Mouse (Mus musculus) skeletal muscle tissue, adult 2 months (tissue): ENCODE results near the gene Actrt2.

Experiments
- DNase-seq: peaks from one replicate; pipeline ENCODE4 v3.0.0-alpha.2; 2012; ENCODE audit warnings: low read depth, low spot score

The Actrt2 gene

DNA sequence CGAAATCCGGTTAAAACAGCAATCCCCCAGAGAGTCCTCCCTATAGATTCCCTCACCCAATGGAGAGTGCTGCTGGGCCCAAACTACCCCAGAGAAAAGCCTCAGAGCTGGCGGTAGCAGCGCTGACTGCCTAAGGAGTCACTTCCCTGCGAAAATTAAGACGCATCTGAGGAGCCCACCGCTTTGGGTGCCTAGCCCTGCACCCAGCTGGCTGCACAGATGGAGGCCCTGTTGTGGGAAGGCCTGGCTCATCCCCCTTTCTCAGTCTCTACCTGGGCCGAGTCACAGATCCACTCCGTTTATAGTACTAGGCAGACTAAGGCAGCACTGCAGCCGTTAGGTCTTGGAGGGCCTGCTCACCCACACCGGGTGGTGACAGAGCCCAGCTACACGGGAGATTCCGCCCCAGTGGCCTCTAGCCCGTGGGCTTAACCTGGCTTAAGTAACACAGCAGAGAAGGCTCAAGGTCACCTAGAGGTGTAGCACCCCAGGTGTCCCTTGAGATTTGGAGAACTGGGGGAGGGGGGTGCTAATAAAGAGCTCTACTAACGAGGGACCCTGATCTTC, 29.3 kb downstream of the Actrt2 start:
- DNase-seq: no peak

DNA sequence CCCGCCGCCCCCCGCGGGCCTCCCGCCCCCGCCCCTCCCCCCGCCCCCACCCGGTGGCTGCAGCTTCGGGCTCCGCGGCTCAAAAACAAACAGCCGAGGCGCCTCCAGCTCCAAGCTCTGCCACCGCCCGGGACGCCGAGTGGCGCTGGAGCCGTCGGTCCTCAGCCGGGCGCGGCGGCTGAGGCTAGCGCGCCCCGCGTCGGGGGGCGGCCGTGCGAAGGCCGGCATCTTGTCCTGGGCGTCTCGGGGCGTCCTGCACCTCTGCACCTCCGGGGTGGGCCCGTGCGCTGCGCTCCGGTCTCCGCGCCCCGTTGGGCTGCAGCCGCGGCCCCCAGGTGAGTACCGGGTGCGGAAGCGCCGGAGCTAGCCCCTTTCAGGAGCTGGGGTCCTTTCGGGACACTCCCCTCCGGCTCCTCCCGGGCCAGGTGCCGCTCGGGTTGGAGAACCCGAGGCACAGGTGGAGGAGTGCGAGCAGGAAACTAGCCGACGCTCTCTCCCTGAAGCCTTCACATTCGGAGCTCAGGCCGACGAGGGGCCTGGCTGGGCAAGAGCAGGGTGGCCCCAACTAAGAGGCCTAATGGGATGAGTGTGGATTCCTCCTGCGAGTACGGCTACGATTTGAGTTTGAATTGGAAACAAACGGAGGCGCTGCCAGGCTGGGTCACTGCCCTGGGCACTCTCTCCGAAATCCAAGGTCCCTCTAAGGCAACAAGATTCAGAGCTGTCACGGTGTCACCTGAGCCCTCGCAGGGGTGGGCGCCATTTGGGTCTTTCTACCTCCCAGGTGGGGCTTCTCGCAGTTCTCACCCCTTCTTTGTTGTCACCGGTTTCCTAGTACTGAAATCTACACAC, 30.0 kb downstream of the Actrt2 start:
- no peak for DNase-seq

DNA sequence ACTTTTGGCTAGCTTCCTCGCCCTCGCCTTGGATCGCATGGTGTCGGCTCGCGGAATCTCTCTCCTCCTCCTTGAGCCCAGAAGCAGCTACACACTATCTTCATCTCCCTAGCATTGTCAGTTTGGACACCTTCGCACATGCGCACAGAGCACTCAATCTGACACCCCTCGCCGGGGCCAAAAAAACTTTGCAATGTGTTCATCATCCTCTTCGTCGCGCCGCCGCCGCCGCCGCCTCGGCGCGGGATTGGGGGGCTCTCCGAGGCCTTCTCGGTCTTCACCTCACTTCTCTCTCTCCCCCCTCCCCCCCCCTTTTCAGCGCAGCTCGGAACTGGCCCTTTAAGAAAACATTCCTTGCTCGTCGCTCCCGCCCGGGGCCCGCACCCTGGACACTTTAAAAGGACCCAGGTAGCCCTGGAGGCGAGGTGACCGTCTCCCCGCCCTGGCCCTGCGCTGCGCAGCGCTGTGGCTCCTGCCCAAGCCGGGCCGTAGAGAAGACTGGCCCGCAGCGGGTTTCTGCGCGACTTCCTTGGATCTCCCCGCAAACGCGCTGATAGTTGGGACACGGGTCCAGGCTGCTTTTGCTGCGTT, 30.9 kb downstream of the Actrt2 start, which contains the start of gene Prdm16:
Gene Prdm16, minus strand, starts transcription at position 153 of the 591 bp plus-strand sequence.
- DNase-seq: no peak

DNA sequence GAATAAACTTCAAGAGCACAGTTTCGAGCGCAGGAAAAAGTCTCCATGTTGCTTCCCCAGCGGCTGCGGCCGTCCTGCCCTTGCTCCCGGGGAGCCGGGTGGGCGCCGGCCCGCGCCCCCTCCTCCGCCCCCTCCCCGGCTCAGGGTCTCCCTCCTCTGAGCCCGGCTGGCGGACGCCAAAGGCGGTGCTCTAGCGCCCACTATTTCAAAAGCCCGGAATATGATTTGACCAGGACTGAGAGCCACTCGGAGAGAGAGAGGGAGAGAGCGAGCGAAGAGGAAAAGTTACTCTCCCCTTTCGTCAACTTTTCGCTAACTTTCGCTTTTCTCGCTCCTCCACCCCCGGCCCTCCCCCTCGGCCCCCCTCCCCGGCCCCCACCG, 31.6 kb downstream of the Actrt2 start:
- no peak for DNase-seq

DNA sequence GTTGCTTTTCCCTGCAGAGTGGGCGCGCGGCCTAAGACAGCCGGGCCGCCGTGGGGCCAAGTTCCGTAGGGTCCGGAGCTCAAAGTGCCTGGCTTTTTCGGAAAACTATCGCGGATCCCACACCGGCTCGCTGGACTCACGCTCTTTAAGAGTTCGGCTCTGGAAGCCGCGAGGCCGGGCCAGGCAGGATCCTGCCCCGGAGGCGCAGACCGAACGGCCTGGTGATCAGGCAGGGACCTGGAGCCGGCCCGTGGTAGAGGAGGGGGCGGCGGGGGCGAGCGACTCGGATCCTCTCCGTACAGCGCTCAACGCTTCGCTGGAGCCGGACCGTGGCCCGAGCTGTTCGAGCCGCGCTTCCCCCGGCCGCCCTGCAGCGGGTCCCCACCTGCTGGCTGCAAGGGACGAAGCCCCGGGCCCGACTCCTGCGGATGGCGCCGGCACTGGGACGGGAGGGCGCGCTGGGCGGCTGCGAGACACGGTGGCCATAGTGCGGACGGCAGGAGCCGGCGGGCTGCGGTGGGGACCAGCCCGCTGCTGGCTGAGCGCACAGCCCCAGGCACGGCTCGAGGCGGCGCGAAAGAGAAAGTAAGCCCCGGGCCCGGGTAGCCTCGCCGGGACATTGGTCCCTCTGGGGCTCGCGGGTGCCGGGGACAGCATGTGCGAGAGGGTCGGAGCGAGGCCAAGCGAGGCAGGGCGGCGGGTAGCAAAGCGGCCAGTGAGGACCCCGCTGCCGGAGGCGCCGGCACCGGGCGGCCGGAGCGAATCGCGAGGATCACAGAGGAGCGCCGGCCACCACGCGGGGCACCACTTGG, 32.2 kb downstream of the Actrt2 start:
- DNase-seq: no peak

DNA sequence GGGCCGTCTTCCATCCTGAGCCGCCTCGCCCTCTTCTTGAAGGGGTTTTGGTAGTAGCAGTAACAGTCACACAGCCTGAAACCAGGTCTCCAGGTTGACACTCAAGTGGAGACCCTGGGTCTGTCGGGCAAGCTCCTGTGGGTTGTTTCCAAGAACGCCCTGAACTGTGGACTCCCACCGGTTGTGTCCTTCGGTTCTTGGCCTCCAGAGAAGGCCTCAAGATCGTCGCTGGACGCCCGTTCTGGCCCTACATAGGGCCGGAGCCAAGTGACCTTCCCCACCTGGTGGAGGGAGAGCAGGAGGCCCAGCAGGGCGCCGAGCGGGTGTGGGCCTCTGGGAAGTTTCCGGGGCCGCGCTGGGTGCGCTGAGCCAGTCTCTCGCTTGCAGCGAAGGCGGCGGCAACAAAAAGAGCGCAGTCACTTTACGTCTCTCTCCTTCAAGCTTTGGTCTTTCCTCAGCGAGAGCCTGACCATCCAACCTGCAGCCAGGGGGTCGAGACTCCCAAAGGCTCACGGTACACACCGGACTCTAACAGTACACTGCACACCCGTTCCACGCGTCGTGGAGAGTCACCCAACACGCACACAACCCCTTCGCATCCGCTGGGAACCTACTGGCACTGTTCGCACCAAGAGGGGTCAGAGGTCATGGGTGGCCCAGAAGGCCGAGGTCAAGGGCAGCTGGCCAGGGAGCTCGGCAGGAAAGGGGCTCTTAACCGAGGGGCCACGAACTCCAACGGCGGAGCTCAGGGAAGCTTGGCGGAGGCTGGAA, 33.0 kb downstream of the Actrt2 start:
- no peak for DNase-seq

DNA sequence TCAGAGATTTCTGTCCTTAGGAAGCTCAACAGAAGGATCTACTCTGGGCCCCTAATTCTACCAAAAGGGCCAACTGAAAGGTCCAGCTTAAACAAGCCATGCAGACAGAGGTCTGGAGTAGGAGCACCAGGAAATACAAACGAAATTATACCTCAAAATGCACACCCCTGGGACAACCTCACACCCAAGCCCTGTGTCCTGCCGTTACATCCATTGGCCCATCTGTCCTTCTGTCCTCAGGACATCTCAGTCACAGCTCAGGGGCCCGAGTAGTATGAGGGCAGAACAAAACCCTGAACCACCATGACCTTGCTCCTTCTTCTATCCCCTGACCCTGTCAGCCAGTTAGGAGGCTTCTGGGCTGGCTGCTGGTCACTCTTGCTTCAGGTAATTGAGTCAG, 33.7 kb downstream of the Actrt2 start:
- no peak for DNase-seq

DNA sequence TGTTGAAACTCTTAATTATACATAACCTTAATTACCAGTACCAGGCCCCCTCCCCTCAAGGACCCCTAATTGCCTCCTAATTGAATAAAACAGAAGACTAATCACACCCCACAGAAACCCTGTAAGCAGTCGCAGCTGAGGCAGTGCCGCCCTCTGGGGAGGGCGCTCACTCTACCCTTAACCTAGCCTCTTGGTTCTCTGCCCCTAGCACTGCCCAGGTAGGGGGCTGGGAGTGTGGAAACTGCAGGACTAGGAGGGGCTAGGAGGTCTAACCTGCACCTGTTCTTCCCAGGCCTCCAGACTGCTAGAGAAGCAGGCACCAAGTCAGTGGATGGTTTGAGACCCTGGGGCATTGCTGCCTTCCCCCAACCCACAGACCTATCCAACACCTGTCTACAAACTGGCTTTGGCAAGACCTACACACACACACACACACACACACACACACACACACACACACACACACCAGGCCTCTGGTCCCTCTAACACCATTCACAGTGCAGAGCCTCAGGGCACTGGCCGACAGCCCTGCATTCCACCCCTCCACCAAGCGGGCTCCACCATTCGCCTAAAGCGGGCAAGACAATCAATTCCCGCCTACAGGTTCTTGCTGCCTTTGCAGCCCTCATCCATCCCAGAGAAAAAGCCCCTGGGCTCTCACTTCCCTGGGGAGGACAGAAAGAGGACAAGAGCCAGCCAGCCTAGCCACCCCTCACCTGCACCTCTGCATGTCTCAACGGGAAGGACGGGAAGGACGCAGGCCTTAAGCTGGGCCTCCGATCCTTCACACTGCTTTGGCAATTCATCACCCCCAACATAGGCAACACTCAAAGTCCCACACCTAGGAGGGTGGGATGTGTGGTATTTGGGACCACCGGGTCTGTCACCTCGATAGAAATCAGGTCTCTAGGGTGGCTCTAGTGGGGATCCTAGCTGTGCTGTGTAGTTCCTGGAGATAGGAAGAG, 34.6 kb downstream of the Actrt2 start:
- DNase-seq: no peak

DNA sequence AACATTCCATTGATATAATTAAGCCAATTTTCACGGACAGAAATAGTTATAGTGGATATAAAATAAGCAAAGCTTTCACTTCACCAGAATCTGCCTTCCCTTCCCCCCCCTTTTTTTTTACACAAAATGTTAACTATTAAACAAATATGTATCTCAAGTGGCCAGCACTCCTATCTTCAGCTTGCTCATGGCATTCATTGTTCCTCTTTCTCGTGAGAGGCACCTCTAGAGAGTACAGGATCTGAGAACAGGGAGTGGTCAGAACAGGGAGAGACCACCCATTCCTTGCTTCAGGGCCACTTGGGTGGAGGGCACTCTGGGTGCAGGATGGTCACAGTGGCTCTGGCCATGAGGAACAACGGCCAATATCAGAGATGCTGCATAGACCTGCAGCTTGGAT, 36.9 kb downstream of the Actrt2 start:
- DNase-seq: no peak

DNA sequence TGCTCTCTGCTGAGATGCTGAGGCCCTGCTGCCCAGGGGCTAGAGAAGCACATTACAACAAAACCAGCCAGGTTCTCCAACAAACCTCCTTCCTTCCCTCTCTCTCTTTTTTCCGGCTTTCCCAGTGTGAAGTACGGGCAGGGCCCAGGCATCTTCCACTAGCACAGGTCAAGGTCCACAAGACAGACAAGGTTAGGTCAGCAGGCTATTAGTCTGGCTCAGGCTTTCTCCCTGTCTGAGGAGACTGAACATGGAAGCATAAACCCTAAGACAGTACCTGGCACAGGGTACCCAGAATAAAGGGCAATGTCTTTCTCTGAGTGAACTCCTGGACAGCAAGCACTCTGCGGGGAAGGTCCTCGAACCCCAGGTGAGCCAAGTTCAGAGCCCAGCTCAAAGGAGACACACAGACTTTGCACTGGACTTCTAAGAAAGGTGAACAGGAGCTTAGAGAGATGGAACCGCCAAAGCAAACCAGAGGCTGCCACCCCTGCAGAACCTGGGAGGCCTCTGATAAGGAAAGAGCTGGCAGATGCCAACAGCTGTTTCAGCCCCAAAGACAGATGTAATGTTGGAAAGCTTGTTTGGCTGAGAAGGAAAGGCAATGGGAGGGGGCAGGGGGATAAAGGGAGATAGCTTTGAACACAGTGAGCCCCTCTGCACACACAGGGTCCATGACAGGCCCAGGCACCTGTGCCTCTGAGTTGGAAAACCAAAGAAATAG, 40.1 kb downstream of the Actrt2 start:
- no peak for DNase-seq

DNA sequence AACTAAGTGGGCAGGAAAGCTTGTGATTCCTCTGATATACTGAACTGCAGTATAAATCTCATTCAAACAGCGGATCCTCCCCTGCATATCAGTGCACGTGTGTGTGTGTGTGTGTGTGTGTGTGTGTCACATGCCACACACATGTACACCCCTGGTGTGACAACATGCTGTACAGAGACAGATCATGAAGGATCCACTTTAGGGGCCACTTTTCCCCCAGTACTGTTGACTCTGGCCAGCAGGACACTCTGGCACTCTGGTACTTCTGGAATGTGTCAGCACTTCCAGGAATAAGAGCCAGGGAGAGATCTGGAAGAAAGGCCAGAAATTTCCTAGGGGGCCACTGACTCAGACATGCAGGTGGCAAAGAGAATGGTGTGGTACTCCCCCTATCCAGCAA, 41.4 kb downstream of the Actrt2 start:
- DNase-seq: no peak

DNA sequence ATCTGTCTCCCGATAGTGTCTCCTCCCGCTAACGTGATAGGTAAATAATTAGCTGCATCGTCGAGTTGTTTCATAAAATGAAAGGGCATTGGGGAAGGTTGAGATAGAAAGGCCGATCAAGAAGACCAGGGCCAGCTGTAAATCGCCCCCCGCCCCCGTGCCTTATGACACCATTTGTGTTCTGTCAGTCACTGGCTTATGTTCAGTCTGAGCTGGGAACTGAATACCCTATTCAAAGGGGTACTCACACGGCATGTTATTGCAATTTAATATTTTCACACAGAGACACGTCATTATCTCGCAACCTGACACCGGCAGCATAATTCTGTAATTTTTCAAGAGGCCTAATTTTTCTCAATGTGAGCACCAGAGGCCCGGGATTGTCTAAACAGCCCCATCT, 42.0 kb downstream of the Actrt2 start:
- DNase-seq: no peak

DNA sequence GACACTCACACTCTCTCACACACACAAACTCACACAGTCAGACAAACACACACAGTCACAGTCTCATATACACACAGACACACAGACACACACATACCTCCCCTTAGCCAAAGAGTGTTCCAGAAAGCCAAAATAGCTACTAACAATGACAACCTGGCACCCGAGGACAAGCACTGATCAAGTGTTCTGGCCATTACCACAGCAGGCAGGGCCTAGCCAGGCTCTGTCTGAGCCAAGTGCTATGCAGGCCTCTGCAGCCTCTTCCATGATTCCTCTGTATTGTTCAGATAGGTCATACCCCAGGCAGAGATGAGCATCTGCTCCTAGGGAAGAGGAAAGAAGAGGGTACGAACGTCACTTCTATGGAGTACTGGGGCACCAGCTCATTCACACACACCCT, 44.4 kb downstream of the Actrt2 start:
- DNase-seq: no peak

DNA sequence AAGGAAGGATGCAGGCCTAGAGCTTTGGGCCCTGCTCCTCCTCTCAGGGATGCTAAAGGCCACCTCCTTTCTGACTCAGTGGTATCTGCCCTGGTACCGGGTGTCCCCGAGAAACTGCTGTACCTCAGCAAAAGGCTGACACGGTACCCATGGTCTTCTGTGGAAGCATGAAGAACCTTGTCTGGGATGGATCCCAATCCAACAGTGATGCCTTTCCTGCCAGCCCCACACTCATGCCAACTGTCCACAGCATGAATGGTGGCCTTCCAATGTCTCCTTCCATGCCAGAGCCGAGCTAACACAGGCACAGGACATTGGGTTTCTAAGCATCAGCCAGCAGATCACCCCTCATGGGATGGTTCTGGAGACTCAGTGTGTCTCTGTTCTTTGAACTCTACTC, 45.1 kb downstream of the Actrt2 start:
- DNase-seq: no peak
